Mouse (Mus musculus) hindbrain, embryonic 10.5 days (tissue): ENCODE data around the gene Acadsb. TPM values are rescaled to one million over a fixed set of nuclear protein-coding genes. Genes with fewer than 3 reads are reported as not detected.
"Not testable (repeated sequence)": the region's sequence is repeated elsewhere in the genome, so short reads cannot be mapped to it uniquely, and the experiment has no call there.

Source experiments
- DNase-seq: peaks from one replicate; pipeline ENCODE4 v3.0.0-alpha.2; 2017; ENCODE audit warnings: low spot score
- H3K27ac ChIP-seq: fragments of 300-500 bp; sonication (generic); 2 replicates; pipeline ENCODE4 v1.5.1; 2016; ENCODE audit warnings: mild to moderate bottlenecking, moderate library complexity
- H3K27me3 ChIP-seq: fragments of 300-500 bp; sonication (generic); 2 replicates; pipeline ENCODE4 v1.6.1; 2016; ENCODE audit warnings: mild to moderate bottlenecking; ENCODE audit not compliant: poor library complexity, insufficient read depth, severe bottlenecking
- H3K36me3 ChIP-seq: fragments of 300-500 bp; sonication (generic); 2 replicates; pipeline ENCODE4 v1.6.1; 2016; ENCODE audit warnings: mild to moderate bottlenecking, moderate library complexity
- H3K4me1 ChIP-seq: fragments of 300-500 bp; sonication (generic); replicated peaks from 2 replicates; pipeline ENCODE4 v1.6.1; 2016; ENCODE audit warnings: mild to moderate bottlenecking
- H3K4me3 ChIP-seq: fragments of 300-500 bp; sonication (generic); 2 replicates; pipeline ENCODE4 v1.5.1; 2016; ENCODE audit warnings: mild to moderate bottlenecking, moderate library complexity
- H3K9me3 ChIP-seq: fragments of 300-500 bp; sonication (generic); 2 replicates; pipeline ENCODE4 v1.6.1; 2016; ENCODE audit warnings: mild to moderate bottlenecking, moderate library complexity
- WGBS: fragments of 180-500 bp; shearing (Covaris S2); methylation state at CpG from one replicate; pipeline ENCODE4 v1.1.7; 2016; 5-methylcytosine and 5-hydroxymethylcytosine counted together
- polyA plus RNA-seq: library from polyadenylated mRNA; unstranded; fragments of >200 nt; fragmentation: Nextera tagmentation; extraction: Ambion mirVana; gene quantifications from 2 replicates; pipeline ENCODE4 v1.2.1, GENCODE M21; 2016

Acadsb gene
- 63.0 and 68.4 TPM in 2 replicates for polyA plus RNA-seq

DNA sequence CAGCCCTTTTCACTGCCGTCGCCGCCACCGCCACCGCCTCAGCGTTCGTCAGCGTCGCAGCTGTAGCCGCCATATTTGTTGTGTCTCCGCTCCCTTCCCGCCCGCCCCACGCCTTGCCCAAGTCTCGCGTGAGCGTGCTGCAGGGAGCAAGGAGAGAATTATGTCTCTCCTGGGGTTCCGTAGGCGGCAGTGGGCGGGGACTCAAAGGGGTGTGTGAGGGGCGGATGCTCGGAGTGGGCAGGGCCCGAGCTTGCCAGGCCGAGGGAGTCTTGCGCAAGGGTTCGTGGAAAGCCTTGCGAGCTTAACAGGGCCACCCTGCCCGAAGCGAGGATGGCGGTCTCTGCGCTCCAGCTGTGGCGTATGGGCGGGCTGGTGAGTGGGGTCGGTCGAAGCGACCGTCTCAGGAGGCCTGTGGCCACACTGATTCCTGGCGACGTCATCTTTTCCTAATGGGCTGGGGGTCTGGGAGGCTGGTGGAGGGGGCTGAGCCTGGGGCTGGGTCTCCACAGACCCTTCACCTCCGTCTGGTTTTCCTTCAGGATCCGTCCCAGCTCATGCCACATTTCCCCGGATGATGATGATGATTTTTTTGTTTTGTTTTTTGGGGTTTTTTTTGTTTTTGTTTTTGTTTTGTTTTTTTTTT, at the start of gene Acadsb, which contains the start of gene Ikzf5:
Gene Acadsb (plus strand): TSS at position 186 of the 643 bp plus-strand sequence.
Gene Ikzf5 (minus strand): TSS at position 106 of the 643 bp plus-strand sequence.
- H3K36me3 ChIP-seq: no peaks in the 10 kb centered on the region
- H3K27ac ChIP-seq: peak within 1 kb of the TSS; percentile 96
- no peaks in the 10 kb centered on the region for H3K27me3 ChIP-seq
- H3K4me3 ChIP-seq: peak within 1 kb of the TSS; percentile 99
- peak; percentile 97 for DNase-seq
- under 1% methylated on average over 42 of the region's 42 CpGs for WGBS
- H3K9me3 ChIP-seq: no peaks in the 10 kb centered on the region
- peaks cover 22% of the 10 kb centered on the region for H3K4me1 ChIP-seq

DNA sequence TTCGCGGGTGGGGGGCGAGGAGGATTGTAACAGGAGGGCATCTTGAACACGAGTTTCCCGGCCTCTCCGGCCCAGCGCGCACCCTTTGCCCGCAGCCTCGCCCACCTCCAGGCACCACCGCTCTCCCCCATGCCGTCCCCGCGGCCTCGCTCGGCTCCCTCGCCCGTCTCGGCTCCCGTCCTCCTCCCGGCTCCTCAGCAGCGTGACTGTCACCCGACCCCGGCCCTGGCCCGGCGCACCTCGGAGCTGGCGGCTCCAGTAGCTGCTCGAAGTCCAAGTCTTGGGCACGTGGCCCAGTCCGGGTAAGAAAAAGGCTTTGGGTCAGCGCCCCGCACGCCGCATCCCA, 48.2 kb upstream of the Acadsb start:
- WGBS: under 1% methylated on average over 35 of the region's 35 CpGs
- H3K4me3 ChIP-seq: peak overlapping the region; percentile 91
- peak overlapping the region; percentile 95 for H3K27ac ChIP-seq
- H3K4me1 ChIP-seq: peaks cover 20% of the 10 kb centered on the region
- peaks cover 38% of the 10 kb centered on the region for H3K36me3 ChIP-seq
- H3K27me3 ChIP-seq: peaks cover 6% of the 10 kb centered on the region; the same call in 1 of the 2 replicates
- DNase-seq: no peak
- H3K9me3 ChIP-seq: no peaks in the 10 kb centered on the region

DNA sequence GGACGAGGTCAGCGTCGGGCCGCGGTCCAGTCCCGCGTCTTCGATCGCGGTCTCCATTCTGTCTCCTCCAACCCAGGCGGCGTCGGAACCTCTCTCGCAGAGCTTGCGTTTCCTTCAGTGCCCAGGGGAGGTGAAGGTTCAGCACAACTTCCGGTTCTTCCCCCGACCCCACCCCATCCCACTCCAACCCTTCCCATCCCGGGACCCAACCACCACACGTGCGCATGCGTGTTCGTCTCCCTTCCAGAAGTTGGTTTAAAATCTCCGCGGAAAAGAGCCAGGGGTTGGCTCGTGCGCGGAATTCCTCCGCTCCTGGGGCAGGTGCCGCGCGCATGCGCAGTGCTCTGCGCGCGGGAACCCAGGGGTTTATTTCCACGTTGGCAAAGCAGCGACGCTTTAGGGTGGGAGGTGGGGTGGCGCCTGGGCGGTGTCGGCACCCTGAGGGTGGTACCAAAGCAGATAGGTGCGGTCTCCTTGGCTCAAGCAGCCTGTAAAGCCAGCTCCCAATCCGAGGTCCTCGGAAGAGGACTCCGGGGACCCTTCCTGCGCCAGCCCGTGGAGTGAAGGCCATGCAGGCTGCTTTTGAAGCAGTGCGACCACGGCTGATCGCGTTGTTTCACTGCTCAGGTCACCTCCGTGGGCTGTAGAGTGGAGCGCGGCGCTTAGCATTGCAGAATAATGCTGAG, 47.6 kb upstream of the Acadsb start, which contains the start of gene 2310057M21Rik:
Gene 2310057M21Rik (minus strand): TSS at position 145 of the 686 bp plus-strand sequence.
- peak within 1 kb of the TSS; percentile 95 for H3K27ac ChIP-seq
- under 1% methylated on average over 55 of the region's 55 CpGs for WGBS
- H3K9me3 ChIP-seq: no peaks in the 10 kb centered on the region
- H3K4me3 ChIP-seq: peak within 1 kb of the TSS; percentile 91
- peaks cover 6% of the 10 kb centered on the region; the same call in 1 of the 2 replicates for H3K27me3 ChIP-seq
- peaks cover 32% of the 10 kb centered on the region for H3K36me3 ChIP-seq
- peaks cover 20% of the 10 kb centered on the region for H3K4me1 ChIP-seq
- peak; percentile 96 for DNase-seq

DNA sequence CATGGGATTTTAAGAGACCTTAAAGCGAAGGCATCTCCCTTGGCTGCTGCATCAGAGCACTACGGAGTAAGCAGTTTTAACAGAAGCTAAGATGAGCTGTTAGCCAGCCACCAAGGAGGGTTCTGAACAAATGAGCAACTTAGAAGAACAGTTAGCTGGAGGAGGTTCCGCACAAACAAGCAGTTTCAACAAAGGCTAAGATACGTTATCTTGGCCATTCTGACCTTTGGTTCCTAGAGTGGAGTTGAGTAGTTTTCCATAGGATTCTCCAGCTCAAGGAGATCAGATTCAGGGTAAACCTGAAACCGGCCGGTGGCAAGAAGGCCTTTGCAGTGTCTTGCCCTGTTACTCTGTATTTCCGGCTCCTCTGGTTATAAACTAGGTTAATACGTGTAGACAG, 46.3 kb upstream of the Acadsb start:
- 91% methylated on average over 8 of the region's 8 CpGs for WGBS
- Histone ChIP-seq H3K4me1 (peaks cover 20% of the 10 kb centered on the region), H3K36me3 (peaks cover 19% of the 10 kb centered on the region), H3K27ac (no peak overlapping the region), H3K27me3 (peaks cover 6% of the 10 kb centered on the region; the same call in 1 of the 2 replicates), H3K9me3 (no peaks in the 10 kb centered on the region), H3K4me3 (no peak overlapping the region)
- no peak for DNase-seq

DNA sequence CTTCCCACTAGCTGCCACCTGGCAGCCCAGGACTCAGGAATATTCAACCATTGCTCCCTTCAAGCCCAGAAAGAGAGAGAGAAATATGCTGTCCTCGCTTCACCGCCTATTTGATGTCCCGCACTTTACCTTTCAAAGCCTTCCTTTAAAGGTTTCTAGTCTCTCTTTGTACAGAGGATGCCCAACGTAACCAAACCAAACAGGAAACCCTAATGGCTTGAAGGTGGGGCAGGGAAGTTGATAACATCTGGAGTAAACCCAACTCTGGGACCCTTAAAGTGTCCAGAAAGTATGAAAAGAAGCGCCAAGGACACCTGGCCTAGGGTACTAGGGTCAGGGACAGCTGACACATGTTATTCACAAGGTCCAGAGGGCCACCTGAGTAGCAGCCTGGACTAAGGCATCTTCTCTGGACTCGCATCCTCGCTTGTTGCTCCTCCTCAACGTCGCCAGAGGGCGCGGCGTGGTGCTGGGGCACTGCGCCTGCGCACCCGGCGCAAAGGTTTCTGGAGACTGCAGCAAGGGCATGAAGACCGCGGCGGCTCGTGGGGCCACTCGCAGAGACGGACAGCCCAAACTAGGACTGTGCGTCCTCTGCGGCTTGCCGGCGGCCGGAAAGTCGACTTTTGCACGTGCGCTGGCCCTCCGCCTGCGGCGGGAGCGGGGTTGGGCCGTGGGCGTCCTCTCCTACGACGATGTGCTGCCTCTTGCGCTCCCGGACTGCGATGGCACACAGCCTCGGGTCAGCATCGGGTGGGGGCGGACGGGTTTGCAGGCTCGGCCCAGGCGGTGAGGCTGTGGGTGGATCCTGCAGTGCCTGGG, 39.5 kb upstream of the Acadsb start, which contains the start of gene Pstk:
Gene Pstk (plus strand): TSS at position 494 of the 822 bp plus-strand sequence.
- H3K4me3 ChIP-seq: peak within 1 kb of the TSS; percentile 63
- H3K9me3 ChIP-seq: no peaks in the 10 kb centered on the region
- H3K4me1 ChIP-seq: peaks cover 16% of the 10 kb centered on the region
- no peaks in the 10 kb centered on the region for H3K27me3 ChIP-seq
- DNase-seq: peak; percentile 92
- peaks cover 19% of the 10 kb centered on the region for H3K36me3 ChIP-seq
- H3K27ac ChIP-seq: peak within 1 kb of the TSS; percentile 92
- 5% methylated on average over 47 of the region's 47 CpGs for WGBS

DNA sequence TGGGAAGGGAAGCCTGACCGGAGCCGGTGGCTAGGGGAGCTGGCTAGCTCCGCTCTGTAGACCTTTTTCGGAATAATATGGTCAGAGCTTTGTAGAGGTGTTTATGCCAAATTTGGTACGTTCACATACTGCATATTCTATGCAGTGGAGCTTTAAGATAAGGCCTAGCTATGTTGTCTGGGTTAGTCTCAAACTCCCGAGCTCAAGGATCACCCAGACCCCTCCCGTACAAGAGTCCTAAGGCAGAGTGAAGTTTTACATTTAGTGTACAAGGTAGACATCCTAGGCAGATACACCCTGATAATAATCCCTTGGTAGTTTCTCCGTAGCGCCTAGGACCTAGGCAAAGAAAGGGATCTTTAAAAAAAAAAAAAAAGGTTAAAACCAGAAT, 38.9 kb upstream of the Acadsb start:
- Histone ChIP-seq H3K4me1 (peaks cover 16% of the 10 kb centered on the region), H3K9me3 (no peaks in the 10 kb centered on the region), H3K27me3 (no peaks in the 10 kb centered on the region), H3K27ac (peak overlapping the region; percentile 92), H3K4me3 (peak overlapping the region; percentile 63), H3K36me3 (peaks cover 19% of the 10 kb centered on the region)
- WGBS: 9% methylated on average over 9 of the region's 9 CpGs
- DNase-seq: no peak

DNA sequence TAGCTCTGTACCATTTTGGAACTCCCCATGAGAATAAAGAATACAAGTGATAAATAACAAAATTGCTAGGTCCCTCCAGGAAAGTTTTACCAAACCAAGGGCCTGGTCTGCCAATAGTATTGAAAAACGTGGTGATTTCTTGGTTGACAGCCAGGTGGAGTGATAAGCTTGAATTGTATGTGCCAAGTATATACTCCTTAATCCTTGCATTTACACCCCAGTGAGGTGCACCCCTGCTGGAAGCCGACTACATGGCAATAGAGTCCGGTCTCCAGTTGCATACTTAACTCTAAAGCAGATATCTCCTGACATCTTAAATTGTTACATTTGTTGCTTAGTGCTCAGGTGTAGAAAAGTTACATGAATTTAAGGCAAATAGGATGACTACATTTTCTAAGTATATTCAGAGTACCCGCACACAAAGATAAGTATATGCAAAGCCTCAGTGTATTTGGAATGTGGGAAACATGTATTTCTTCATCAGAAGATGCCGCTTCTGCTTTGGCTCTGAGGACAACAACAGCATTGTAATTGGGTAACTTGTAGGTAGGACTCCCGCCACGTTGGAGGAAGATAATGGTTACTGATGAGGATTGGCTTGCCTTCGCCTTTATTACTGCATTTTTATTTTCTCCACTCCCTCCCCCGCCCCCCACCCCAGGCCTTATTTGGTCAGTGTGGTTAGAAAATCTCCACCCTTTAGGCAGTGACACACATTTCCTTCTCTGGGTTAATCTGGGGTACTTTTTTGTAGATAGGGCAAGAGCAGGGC, 38.3 kb upstream of the Acadsb start:
- Histone ChIP-seq H3K9me3 (no peaks in the 10 kb centered on the region), H3K36me3 (peaks cover 19% of the 10 kb centered on the region), H3K4me3 (peak overlapping the region; percentile 63), H3K4me1 (peaks cover 16% of the 10 kb centered on the region), H3K27me3 (no peaks in the 10 kb centered on the region), H3K27ac (peak overlapping the region; percentile 92; the same call in 1 of the 2 replicates)
- DNase-seq: no peak
- WGBS: 77% methylated on average over 9 of the region's 9 CpGs

DNA sequence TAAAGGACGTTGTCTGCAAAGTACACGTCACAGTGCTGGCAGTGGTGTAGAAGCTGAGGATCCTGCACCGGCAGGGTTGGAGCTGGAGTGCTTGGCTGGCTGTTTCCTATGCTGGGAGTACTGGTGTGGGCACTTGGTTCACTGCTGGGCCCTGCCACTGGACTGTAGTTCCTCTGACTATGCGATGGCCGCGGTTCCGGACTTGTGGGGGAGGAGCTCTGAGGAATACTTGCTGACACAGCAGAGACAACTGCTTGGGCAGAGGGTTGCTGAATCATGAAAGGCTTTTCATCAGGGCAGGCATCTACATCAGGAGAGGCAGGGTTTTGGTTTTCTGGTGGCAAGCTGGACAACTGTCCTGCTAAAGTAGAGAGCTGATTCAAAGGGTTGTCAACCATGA, 18.6 kb upstream of the Acadsb start:
- H3K9me3 ChIP-seq, DNase-seq, H3K27ac ChIP-seq, H3K4me3 ChIP-seq, H3K4me1 ChIP-seq, H3K27me3 ChIP-seq: not testable (repeated sequence)
- 92% methylated on average over 7 of the region's 7 CpGs for WGBS
- peaks cover 66% of the 10 kb centered on the region for H3K36me3 ChIP-seq

DNA sequence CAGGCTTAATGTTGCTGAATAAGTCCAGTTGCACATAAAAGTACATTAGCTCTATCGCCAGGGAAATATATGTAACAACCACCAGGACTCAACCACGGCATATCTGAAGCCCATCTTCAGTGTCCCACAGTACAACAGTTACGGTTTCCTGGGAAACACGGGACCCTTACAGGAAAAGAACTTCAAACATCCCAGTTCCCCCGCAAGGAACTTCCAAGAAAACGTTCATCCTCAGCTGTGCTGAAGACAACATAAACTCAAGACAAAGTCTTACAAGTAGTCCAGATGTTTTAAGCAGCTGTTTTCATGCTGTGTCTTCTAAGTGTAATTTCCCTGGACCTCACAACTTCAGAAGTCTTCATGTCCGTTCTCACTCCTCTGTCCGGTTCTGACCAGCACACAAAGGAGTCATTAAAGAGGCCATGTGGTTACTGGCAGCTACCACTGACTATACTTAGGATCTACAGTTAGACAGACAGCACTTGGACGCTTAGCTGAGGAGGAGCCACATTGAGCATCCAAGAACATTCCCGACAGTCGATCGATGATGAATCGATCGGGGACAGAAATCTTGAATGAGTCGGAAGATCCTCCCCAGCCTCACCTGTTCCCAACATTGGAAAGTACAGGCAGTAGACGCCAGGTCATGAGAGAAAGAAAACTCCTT, 947 bp upstream of the Acadsb start:
- peaks cover 22% of the 10 kb centered on the region for H3K4me1 ChIP-seq
- H3K4me3 ChIP-seq: peak overlapping the region; percentile 99

DNA sequence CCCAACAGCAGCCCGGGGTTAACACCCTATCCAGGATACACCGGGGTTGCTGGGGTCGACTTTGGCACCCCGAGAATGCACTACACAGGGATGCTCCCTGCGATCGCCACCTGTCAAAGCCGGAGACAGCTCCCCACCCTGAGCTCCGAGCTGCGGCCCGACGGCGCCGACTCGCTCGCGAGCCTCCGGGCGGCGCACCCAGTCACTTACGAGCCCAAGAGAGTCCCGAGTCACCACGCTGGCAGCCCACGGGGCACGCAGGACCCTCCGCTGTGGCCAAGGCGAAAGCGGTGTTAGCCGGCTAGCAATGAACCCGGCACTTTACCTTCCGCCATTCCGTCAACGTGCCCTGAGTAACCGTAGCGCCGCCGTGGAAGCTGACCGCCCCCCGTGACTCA, 414 bp upstream of the Acadsb start:
- Histone ChIP-seq H3K36me3 (no peaks in the 10 kb centered on the region), H3K4me1 (peaks cover 22% of the 10 kb centered on the region), H3K4me3 (peak overlapping the region; percentile 99), H3K27ac (peak overlapping the region; percentile 96), H3K9me3 (no peaks in the 10 kb centered on the region), H3K27me3 (no peaks in the 10 kb centered on the region)
- DNase-seq: no peak
- WGBS: under 1% methylated on average over 38 of the region's 38 CpGs

More for the DNA sequence above, 947 bp upstream of the Acadsb start:
- H3K27me3 ChIP-seq: no peaks in the 10 kb centered on the region
- H3K9me3 ChIP-seq: no peaks in the 10 kb centered on the region
- DNase-seq: no peak
- WGBS: 10% methylated on average over 16 of the region's 16 CpGs
- H3K36me3 ChIP-seq: no peaks in the 10 kb centered on the region
- peak overlapping the region; percentile 96 for H3K27ac ChIP-seq

DNA sequence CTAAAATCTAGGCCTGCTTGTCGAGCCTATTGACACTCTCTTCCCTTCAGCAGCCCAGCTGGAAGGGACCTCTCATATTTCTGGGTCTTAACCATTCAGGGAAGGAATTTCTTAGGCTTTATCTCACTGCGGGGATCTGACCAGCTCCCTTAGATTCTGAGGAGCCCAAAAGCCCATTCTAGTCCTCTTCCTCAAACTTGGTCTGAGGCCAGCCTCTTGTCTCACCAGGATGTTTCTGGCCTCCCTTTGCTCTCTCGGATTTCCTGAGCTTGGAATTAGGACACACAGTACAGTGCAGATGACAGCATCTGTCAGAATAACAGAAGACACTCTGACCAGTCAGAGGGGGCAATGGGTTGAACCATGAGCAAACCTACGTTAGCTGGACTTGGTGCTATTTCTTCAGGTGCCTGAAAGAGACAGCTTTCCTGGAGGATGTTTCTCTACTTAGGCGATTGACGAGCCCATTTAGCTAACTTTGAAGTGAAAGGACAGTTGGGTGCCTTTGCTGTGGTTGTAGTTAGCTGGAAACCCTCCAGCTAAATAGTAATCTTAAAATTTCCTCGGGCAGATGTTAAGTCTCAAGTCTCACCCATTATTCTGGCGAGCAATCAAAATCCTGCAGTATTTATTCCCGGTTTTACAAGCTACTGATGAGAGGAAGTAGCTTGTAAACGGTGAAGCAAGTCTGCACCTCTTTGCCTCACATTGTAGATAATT, 980 bp downstream of the Acadsb start:
- Histone ChIP-seq H3K9me3 (no peaks in the 10 kb centered on the region), H3K4me1 (peaks cover 22% of the 10 kb centered on the region), H3K4me3 (peak overlapping the region; percentile 99), H3K36me3 (no peaks in the 10 kb centered on the region), H3K27ac (no peak overlapping the region), H3K27me3 (no peaks in the 10 kb centered on the region)
- no peak for DNase-seq
- 68% methylated on average over 10 of the region's 10 CpGs for WGBS
